Mouse (Mus musculus): ENCODE results near the gene Naa60. TPM values are rescaled to one million over a fixed set of nuclear protein-coding genes. Genes with fewer than 3 reads are reported as not detected.

Naa60 gene
- 103 and 107 TPM in 2 replicates for total RNA-seq (2023)

GRCm38 (mm10) chr16:3872216-3873047 is at the start of gene Naa60:
Naa60 (plus strand) TSS chr16:3872375.

GRCm38 (mm10) chr16:3830588-3831109 is 41.5 kb upstream of the Naa60 start, which contains the start of gene Olfr15:
Olfr15 (plus strand) TSS chr16:3830878.

DNA sequence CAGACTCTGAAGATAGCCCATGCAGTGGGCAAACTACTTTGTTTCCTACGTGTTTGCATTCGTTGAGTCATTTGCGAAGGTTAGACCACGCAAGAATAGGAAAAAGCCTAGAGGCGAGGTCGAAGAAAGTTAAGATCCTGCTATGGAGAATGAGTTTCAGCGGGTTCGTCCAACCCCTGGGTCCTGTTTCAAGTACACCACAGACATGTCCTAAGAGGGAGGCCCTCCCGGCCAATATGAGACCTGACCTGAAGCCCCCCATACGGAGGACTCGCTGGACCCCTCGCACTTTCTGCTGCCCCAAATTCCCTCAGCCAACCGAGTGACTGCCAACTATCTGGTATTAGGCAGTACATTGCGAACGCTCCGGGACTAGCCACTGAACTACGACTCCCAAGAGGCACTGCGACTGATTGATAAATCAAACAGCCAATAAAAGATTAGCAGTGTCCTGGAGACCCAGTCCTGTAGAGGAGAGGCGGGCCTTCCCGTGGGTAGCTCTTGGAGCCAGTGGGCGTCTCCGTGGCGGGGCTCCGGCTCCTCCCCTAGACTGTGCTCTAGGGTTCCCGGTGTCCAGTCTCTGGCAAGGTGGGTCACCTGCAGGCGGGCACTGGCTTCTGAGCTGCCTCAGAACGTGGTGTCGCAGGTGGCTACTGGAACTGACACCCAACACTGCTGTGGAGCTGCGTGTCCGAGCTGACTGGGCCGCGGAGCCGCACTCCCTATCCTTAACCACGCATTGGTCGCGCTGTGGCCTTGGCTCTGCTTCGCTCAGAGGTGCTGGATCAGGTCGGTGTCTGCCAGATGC is 25.3 kb upstream of the Naa60 start, which contains the start of gene Zfp174:
Gene Zfp174, plus strand, starts transcription at position 558 of the 808 bp plus-strand sequence.

GRCm38 (mm10) chr16:3884201-3885064 is 12.3 kb downstream of the Naa60 start, which contains the start of the genes Zfp597 and Gm20695:
Zfp597 (minus strand) TSS chr16:3884561.
Gm20695 (plus strand) TSS chr16:3884648.

DNA sequence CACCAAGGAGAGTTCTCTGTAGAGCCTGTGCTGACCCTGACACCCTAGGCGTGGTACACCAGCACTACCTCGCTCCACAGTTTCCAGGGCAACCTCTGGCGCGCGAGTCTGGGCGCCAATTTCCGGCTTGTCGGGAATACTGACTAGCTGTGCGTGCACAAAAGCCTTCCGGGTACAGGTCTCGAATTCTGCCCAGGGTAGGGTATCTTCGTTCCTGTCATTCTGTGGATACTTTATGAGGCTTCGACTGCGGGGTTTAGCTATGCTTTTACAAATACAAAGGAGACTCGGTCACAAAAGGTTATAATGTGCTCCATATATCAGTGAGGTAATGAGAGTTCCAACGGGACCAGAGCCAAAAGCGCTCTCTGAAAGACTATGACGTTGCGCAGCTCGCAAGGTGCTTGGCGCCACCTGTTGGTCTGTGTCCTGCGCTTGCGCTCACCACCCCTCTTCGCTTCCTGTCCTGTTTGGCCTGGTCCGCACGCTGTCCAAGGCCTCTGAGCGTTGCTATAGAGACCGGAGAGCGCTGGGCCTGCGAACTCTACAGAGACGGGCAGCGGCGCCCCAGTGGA is 36.4 kb downstream of the Naa60 start, which contains the start of the genes 1700037C18Rik and Cluap1:
Gene 1700037C18Rik, minus strand, starts transcription at position 153 of the 575 bp plus-strand sequence.
Gene Cluap1, plus strand, starts transcription at position 265 of the 575 bp plus-strand sequence.

Other genes starting within 250 kb of the Naa60 start
- 33.3 and 33.9 TPM in 2 replicates for gene Mefv, start 154.3 kb upstream of the Naa60 start, total RNA-seq (2023)
- 55.0 and 87.0 TPM in 2 replicates for gene Zfp263, start 128.3 kb upstream of the Naa60 start, total RNA-seq (2023)
- not detected in 2 replicates for gene Olfr15, start 41.5 kb upstream of the Naa60 start, total RNA-seq (2023)
- gene Zfp174, start 25.1 kb upstream of the Naa60 start, total RNA-seq (2023) = 0.13 and 0.34 TPM in 2 replicates
- gene Zfp597, start 12.2 kb downstream of the Naa60 start, total RNA-seq (2023) = 27.9 and 30.8 TPM in 2 replicates
- 1.5 and 3.0 TPM in 2 replicates for gene Gm20695, start 12.3 kb downstream of the Naa60 start, total RNA-seq (2023)
- 3.0 and 5.0 TPM in 2 replicates for gene 1700037C18Rik, start 36.3 kb downstream of the Naa60 start, total RNA-seq (2023)
- 6.9 and 12.5 TPM in 2 replicates for gene Cluap1, start 36.4 kb downstream of the Naa60 start, total RNA-seq (2023)
- gene Nlrc3, start 104.3 kb downstream of the Naa60 start, total RNA-seq (2023) = 0.50 and 1.6 TPM in 2 replicates
- 17.9 and 19.6 TPM in 2 replicates for gene Slx4, start 131.4 kb downstream of the Naa60 start, total RNA-seq (2023)
- gene Dnase1, start 164.6 kb downstream of the Naa60 start, total RNA-seq (2023) = not detected in 2 replicates
- 16.7 and 23.8 TPM in 2 replicates for gene Trap1, start 205.5 kb downstream of the Naa60 start, total RNA-seq (2023)

Data from neutrophil, adult 65 days (primary cell).